Mouse (Mus musculus) adrenal gland, adult (tissue): ENCODE results near the gene Med13l.
"Not testable (repeated sequence)": the region's sequence is repeated elsewhere in the genome, so short reads cannot be mapped to it uniquely, and the experiment has no call there.

ENCODE experiments used
- DNase-seq, 2 experiments: peaks; one replicate each; pipeline ENCODE4 v3.0.0; 2022 to 2023; ENCODE audit warnings: low spot score in 1 of 2; ENCODE audit not compliant: inconsistent age in 2 of 2

The Med13l gene

DNA sequence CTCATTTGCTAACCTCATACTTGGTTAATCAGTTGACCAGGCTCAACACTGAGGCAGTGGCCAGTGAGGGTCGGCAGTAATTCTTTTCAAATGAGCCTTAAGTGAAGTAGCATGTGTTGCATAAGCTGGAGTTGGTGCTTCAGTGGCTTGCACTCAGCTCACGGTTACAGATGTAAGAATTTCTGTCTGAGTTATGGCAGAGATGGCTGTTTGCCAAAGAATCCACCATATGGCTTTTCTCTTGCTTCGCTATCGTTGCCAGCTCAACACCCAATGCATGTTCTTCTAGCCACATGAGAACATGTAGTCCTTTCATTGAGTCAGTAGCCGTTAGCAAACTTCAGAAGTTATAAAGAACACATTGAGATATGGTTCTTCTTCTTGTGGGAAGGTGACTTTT, 63.3 kb downstream of the Med13l start:
- DNase-seq: no peak

DNA sequence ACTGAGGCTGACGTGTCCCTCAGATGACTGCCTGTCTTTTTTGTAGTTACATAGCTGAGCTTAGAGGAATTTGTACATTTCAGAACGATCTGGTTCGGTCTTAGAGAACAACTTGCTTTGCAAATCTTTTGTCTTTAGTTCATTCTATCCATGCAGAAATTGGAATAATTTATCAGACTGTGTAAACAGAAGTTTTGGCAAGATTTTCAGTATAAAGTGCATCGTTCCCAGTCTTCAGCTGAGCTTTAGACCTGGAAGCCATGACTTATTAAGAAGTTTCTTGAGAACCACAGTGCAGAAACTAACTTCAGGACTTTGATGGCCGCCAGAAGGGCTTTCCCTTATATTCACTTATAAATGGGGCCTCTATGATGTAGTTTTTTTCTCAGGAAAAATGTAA, 67.2 kb downstream of the Med13l start:
- no peak for DNase-seq

GRCm38 (mm10) chr5:118628211-118628610, 67.7 kb downstream of the Med13l start:
- DNase-seq: no peak

- no peak for DNase-seq
Observed at GRCm38 (mm10) chr5:118632346-118632745, 71.9 kb downstream of the Med13l start.

DNA sequence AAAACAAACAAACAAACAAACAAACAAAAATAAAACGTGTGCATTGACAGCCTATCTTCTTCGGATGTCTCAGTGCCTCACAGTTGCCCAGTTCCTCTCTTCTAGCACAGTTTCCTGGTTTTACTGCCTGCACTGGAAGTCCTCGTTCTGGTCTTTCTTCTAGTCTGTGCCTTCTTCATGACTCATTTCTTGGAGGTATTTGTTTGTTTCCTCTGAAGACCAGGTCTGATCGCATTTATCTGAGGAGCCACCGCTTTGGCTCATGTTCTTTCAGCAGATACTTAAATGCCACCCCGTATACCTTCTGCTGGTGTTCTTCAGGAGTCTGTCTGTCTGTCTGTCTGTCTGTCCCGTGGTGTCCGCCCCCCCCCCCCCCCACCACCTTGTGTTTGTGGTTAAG, 72.6 kb downstream of the Med13l start:
- no peak for DNase-seq

DNA sequence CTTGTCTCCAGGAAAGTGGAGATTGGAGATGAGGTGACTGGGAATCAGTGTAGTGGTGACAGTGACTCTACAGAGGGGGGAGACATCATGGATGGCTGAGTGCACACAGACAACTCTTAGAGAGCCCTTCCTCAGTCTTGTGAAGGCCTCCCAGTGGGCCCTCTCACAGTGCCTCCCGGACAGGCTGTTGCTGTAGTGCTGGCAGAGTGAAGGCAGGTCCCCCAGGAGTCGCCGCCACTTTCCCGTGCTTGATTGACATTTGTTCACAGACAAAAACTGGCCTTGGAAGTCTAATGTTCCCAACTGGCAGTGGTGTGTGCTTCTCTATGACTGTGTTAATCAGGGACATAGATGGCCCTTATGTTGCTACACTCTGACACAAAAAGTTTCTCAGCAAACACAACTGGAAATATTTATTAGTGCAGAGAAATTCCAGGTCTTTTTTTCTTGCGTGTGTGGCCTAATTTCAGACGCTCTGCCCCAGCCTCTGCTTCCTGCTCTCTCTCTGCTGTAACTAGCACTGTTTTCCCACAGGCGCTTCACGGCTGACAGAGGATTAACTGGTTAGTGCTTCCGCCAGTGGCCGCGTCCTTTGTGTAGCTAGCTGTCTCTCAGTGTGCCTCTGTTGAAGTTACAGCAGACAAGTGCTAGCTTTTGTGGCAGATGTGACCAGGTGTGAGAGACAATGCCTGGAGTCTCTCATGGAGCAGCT, 75.2 kb downstream of the Med13l start:
- no peak for DNase-seq

DNA sequence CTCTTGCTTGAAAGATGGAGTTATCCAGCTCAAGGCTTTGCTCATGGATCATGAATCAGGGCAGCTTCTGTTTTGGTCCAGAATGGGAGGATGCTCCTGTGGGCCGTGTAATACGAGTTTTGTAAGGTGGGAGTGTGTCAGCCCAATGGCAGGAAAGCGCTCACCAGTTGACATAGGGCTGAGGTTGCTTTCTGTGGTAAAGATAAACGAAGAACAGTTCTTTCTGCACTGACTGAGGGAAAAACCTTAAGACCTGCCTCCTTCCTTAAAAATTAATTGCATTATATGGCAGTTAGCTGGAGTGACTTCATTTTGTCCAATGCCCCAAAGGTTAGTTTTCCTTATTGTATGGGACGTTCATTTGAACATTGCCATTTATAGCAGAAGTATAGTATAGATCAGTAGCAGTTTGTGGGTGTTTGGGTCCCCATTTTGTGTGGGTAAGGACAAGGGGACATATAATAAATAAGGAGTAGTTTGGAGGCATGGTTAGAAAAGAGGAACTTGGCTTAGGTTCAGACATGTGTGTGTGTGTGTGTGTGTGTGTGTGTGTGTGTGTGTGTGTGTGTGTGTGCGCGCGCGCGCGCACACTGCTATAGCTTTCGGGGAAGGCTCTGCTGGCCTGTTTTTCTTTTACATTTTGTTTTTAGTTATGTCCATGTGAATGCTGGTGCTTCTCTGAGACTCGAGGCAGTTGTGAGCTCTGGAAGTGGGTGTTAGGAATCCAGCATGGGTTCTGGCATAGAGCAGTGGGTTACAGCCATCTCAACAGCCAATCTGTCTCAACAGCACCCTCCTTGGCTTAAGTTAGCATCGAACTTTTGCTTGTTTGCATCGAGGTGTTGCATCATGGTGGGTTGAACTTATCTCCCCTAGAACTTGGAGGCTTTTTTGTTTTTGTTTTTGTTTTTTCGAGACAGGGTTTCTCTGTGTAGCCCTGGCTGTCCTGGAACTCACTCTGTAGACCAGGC, 76.2 kb downstream of the Med13l start:
- no peak for DNase-seq

- DNase-seq: no peak
Observed at GRCm38 (mm10) chr5:118637931-118638330, 77.5 kb downstream of the Med13l start.

DNA sequence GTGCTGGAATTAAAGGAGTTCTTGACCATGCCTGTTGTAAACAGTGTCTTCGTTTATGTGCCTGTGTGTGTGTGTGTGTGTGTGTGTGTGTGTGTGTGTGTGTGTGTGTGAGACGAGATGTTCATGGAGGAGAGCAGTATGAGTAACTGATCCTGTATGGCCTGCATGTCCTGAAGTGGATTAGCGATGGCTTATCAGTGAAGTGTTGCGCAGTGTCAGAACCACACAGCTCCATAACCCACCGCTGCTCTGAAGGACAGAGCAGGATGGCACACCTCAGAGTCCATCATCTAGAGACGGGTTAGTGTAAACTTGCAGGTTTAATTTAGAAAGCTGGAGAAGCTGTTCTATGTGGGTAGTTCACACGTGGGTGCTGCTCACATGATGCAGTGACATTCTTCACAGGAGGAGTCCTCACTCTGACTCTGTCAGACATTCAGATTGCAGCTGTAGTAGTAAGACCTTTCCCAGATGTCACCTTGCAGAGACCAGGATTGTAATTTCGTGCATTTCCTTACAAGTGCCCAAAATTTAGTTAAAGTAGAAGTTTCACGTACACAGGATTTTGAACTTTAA, 78.1 kb downstream of the Med13l start:
- DNase-seq: no peak

DNA sequence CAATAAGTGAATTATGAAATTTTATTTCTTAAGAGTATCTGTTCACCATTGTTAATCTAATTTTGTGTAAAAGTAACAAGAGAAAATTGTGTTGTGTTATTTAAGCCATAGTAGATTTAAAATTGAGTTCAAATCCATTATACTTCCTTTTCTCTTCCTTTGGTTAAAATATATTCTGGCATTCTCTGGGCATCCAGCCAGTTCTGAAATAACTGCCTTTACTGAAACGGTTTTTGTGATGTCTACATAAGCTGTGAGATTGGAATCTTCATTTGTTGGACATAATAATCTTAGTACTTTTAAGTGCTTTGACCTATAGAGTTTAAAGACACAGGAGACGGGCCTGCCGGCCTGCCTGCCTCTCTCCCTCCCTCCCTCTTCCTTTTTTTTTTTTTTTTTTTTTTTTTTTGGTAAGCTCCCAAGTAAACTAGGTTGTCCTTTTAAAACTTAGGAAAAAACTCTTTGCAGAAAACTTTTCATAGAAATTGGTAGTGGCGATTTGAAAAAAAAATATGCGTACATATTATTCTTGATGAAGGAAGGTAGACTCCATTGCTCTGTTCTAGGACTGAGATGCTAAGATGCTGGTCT, 78.7 kb downstream of the Med13l start:
- no peak for DNase-seq

- DNase-seq: no peak
Observed at GRCm38 (mm10) chr5:118644041-118644440, 83.6 kb downstream of the Med13l start.

DNA sequence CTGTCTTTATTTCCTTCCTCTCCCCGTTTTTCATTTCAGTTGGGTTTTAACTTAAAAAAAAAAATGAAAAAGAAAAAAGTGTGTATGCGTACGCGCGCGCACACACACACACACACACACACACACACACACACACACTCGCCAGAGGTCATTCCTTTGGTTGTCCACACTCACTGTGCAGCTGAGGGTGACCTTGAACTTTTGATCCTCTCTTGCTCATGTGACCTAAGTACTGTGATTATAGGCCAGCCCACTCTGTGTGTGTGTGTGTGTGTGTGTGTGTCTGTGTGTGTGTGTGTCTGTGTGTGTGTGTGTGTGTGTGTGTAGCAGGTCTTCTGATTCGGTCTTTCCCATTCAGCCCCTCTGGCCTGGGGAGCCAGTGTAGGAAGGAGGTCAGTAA, 84.0 kb downstream of the Med13l start:
- DNase-seq: no peak

- no peak for DNase-seq
Observed at GRCm38 (mm10) chr5:118645196-118645805, 84.8 kb downstream of the Med13l start.

DNA sequence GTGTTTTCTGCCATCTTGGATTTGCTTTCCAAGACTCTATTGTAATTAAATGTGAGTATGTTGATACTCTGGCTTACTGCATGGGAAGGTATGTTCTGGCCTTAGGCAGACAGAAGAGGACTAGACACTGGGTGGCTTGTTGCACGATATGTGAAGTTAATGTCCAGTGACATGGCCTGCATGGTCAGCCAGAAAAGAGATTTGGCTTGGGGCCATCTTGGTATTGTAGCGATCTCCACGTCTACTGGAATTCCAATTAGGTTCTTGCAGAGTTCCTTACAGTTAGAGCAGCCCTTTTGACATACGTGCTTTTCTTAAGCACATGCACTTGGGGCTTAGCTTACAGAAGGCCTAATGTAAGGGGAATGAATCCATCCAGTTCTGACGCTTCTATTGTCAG, 86.4 kb downstream of the Med13l start:
- DNase-seq: no peak

- no peak for DNase-seq
Observed at GRCm38 (mm10) chr5:118647384-118647783, 86.9 kb downstream of the Med13l start.

GRCm38 (mm10) chr5:118649215-118650006, 88.9 kb downstream of the Med13l start:
- DNase-seq: no peak

DNA sequence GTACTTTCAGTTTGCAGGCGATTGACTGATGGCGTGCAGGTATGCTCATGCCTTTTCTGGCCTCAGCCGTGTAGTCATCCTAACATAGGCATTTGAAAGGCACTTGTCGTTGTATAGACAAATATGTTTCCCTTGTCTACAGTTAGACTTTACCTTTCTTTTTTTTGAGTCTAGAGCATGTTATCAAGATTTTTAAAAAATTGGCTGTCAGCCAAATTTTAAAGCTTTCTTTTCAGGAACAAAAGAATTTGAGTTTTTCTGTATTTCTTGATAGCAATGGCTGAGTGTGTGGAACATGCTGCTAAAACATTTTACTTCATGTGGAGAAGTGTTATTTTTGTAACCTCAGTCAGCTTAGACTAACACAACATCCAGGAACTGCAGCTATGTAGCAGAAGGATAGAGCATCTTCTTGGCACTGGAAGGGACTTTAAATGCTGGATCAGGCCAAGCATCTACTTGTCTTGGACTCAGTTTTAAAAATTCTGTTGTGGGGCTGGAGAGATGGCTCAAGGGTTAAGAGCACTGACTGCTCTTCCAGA, 89.6 kb downstream of the Med13l start:
- no peak for DNase-seq

DNA sequence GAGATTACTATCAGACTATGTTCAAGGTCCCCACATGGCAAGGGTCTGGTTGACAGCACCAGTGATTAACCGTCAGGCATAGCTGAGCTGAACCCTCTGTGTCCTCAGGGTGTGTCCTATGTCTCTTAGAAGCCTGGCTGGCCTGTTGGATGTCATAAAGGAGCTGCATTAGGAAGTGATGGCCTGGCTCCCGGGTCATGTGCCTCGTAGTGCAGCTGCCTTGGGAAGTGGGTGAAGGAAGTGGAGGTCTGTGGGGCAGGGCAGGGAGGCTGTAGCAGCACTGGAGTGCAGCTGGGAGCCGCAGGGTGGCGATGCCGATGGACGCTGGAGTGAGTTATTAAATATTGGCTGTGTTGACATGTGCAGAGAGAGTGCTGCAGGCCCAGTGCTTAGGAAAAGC, 90.3 kb downstream of the Med13l start:
- DNase-seq: peak in 1 of 2 experiments; percentile 60

GRCm38 (mm10) chr5:118652611-118653010, 92.1 kb downstream of the Med13l start:
- no peak for DNase-seq

GRCm38 (mm10) chr5:118653119-118653518, 92.6 kb downstream of the Med13l start:
- DNase-seq: not testable (repeated sequence)
